Mouse (Mus musculus): ENCODE measurements around the gene Pop7. TPM values are rescaled to one million over a fixed set of nuclear protein-coding genes. Genes with fewer than 3 reads are reported as not detected.
A peak's percentile ranks its signal among the peaks of the same experiment; 100 is the strongest.

Pop7 gene
- polyA plus RNA-seq (2017; shearing (Covaris generic)) = 10 to 100 TPM; 60.7 to 66.2 TPM

DNA sequence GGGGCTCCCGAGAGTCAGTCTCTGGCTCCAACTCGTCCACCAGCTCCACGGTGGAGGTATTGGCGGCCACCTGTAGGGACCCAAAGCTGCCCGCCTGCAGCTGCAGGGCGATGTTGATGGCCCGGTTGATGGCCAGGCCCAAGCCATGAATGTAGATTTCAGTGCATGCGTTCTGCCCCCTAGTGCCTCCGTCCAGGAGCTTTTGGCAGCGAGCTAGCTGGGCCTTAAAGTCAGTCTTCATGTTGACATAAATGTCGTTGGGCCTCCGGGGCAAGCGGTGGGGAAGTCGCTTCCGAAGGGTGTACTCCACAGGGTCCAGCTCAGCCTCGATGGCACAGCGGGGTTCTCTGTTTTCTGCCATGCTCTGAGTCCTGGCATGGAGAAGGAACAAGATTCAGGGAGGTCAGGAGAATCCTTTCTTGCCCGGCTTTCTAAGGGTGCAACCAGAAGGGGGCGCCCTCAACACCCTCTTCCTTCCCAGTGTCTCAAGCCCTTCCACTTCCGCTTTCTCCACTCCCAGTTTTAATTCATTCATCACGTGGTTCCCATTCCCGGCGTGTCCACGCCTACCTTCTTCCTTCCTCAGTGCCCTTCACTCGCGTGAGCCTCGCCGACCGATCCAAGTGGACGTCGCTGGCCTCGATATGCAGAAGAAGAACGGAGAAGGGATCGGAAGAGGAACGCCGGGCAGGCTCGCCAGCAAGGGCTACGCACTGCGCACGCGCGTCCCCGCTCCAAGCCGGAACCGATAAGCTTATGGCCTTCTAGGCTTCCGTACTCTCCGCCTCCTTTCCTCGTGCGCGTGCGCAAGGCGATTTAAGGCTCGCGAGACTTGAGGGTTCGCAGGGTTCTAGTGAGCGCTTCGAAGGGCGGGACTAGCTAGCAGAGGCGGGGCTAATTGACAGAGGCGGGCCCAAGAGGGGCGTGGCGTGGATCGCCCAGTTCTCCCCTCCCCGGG is at the start of gene Pop7:
Gene Pop7, minus strand, starts transcription at position 810 of the 958 bp plus-strand sequence.
- ATAC-seq = peak; percentile 94

DNA sequence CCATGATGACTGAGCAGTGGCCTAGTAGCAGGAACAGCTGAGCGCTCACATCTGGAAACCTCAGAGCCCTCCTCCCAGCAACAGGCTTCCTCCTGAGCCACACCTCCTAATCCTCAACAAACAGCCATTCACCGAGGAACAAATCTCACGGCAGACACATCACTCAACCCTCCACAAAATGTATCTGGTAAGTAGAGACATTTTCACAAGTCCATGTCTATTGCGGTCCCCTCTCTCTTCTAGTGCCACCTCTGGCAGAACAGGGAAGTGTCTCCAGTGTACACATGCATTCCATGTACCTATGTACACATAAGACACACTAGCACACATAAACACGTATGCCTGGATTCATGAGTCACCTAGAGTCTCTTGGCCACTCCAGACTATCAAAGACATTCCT is 48.8 kb upstream of the Pop7 start:
- no peak for ATAC-seq

DNA sequence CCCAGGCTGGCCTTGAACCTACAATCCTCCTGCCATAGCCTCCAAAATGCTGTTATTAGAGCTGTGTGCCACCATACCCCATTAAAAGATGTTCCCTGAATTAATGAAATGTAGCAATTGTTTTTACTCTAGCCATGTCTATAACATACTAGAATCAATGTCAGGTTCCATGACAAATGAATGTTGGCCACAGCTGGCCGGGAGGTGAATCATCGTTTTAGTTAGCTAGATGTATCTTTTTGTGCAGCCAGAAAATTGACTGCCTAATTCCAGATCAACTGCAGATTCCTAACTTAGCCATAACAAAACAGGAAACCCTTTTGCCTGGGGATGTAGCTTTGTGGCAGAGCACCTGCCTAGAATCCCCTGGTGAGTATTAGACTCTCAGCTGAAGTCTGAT is 47.5 kb upstream of the Pop7 start:
- ATAC-seq = no peak

DNA sequence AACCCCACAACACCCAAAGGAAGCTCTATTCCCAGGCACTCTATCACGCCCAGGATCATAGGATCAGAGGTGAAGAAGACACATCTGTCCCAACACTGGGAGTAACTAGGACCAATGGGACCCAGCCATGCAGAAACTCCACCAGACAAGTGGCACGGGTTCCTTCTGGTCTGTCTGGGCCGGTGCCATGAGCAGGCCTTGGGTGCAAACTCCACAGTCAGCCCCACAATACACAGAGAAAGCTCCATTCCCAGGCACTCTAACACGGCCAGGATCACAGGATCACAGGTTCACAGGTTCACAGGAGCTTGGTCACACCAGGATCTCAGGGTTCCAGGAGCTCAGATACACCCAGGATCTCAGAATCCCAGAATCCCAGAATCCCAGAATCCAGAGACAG is 43.3 kb upstream of the Pop7 start:
- no peak for ATAC-seq

DNA sequence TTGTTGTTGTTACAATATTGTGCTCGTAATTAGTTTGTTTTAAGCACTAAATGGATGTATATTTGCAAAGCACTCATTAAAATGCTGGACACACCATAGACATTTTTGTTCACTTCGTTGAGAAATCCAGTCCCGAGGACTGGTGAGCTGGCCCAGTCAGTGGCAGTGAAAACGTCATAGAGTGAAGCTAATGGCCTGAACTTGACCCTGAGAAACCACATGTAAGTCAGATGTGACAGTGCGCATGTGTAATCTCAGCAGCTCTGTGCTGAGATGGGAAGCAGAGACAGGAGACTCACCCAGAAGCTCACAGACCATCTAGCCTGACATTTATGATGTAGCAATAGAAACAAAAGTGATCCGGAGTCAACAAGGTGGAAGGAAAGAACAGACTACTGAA is 42.6 kb upstream of the Pop7 start:
- ATAC-seq = no peak

DNA sequence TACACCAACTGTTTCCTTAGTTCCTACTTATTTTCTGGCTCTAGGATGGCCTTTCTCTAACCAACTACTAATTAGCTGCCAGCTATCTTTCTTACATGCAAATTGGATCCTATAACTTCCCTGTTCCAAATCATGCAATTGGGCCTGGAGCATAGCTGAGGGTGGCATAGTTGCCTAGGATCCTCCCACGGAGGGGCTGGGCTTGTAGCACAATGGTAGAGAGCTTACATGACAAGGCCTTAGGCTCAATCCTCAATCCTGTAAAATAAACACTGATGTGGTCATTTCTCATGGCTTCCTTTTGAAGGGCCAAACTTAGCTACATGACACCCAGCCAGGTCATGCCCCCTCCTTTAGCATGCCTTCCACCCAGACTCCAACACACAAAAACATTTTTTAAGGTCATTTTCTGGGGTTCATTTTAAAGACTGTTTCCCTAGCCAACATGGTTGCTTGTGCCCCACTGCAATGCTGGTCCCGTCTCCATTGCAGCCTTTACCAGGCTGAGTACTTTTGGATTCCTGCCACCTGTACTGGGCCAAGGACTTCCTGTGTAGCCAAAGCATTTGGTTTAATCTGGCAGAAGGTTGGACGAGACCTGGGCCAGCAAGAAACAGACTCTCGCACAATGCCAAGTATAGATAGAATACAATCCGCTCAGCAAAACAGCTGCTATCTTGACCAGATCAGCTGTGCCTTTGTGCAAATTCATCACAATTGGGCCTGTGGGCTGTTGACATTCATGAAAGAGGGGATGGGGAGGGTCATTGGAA is 39.6 kb upstream of the Pop7 start:
- no peak for ATAC-seq

DNA sequence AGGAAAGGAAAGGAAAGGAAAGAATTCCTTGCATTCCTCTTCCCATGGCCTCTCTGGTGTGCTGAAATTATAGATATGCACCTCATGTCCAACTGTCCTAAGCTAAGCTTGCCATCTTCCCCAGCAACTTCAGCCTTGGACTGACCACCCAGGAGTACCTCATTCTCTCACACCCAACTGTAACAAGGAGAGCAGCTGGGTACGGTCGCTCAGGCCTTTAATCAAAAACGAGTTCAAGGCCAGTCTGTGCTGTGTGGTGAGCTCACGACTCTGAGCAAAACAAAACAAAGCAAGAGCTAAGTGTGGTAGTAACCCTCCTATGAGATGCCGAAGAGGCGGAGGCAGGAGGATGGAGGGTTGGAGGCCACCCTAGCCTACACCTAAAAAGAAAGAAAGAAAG is 38.7 kb upstream of the Pop7 start:
- no peak for ATAC-seq

DNA sequence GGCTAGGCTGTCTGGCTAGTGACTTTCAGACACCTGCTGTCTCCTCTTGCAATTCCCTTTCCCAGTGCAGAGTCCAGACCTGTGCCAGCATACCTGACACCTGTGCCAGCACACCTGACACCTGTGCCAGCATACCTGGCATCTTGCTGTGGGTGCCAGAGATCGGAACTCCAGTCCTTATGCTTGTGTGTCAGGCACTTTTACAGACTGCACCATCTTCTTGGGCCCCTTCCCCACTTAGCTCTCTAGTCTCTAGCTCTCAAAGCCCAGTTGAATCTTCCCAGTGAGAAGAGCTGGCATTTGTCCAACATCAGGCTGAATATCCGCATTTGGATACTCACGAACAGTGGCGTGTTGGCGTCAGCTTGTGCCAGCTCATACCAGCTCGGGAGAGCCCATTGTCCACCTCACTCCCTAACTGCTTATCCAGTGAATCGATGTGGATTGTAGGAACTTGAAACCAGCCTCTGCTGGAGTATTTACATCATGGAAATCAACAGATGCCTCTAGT is 37.0 kb upstream of the Pop7 start:
- ATAC-seq = no peak

DNA sequence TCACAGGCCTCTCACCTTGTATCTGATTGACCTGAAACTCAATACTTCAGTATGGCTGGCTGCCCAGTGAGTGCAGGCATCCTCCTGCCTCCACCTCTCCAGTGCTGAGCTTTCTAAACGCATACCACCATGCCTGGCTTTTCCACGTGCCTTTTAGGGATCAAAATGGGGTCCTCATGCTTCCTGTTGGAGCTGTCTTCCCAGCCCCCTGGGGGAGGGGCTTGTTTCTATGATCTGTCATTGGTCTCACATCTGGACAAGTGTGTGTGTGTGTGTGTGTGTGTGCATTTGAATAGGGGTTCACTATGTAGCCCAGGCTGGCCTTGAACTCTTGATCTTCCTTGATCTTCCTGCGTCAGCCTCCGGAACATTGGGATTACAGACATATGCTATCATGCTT is 35.1 kb upstream of the Pop7 start:
- ATAC-seq = no peak

DNA sequence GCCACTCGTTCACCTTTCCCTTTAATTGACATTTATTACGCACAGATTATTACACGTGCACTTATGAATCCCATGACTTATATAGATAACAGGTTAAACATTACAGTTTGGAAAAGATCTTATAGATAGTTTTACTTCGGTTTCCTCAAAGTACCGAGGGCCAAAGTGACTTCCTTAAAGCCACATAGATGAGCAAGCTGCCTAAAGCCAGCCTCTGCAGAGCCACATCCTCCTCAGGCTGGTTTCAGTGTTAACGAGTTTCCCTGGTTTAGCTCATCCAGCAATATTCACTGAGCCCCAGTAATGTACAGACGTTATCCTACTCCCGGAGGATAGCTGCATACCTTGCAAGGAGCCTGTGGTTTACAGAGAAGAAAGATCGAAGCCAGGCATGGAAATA is 33.0 kb upstream of the Pop7 start:
- no peak for ATAC-seq

DNA sequence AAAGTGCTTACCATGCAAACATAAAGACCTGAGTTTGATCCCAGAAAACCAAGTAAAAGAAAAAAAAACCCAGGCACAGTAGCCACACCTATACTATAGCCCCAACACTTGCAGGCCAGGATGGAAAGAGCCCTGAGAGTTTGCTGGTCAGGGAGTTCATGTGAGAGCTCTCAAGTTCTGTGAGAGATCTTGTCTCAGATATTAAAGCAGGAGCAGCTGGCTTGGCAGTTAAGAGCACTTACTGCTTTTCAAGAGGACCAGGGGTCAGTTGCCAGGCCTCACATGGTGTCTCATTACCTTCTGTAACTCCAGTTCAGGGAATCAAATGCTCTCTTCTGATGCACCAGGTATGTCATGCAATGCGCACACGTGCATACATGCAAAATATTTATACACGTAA is 32.4 kb upstream of the Pop7 start:
- no peak for ATAC-seq

DNA sequence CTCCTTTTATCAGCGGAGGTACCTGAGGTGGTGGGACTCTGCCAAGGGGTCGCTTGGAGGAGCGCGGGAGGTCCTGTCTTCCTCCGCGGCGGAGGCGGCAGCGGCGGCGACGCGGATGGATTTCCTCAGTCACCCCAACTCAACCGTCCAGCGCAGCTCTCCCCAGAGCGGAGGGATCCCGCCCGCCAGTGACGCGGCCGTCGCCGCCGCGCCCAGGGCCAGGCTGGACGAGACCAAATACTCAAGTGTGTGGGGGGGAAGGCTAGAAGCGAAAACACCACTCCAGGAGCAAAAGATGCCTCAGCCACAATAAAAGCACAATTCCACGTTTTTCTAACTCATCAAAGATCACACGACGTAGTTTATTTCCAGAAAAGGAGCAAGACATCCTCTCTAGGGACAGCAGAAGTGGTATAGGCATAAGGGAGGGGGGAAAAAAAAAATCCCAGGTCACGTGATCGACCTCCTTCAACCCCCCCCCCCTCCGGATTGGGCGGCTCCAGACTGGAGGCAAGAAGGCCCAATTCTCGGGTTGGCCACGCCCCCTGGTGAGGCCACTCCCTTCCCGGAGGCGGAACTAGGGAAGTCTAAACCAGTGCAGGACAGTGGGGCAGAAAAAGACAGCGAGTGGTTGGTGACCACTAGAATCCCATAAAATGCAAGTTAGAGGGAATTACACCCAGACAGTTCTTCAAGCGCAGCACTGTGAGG is 31.0 kb upstream of the Pop7 start, which contains the start of the genes Epo and Gnb2:
Gene Epo, minus strand, starts transcription at position 126 of the 711 bp plus-strand sequence.
Gene Gnb2, minus strand, starts transcription at position 394 of the 711 bp plus-strand sequence.
- peak; percentile 68 for ATAC-seq

DNA sequence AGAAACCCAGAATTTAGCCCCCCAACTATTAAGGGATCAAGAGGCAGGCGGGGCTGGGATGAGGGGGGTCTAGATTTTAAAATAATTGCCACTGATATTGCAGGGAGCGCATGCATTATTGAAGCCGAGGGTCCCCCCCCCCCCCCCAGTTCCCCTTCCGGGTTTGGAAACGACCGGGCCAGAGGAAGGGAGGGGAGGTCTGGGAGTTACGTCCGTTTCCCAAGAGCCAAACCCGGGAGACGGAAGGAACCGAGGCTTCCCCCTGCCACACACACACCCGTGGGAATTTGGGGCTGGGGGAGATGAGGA is 30.4 kb upstream of the Pop7 start:
- no peak for ATAC-seq

DNA sequence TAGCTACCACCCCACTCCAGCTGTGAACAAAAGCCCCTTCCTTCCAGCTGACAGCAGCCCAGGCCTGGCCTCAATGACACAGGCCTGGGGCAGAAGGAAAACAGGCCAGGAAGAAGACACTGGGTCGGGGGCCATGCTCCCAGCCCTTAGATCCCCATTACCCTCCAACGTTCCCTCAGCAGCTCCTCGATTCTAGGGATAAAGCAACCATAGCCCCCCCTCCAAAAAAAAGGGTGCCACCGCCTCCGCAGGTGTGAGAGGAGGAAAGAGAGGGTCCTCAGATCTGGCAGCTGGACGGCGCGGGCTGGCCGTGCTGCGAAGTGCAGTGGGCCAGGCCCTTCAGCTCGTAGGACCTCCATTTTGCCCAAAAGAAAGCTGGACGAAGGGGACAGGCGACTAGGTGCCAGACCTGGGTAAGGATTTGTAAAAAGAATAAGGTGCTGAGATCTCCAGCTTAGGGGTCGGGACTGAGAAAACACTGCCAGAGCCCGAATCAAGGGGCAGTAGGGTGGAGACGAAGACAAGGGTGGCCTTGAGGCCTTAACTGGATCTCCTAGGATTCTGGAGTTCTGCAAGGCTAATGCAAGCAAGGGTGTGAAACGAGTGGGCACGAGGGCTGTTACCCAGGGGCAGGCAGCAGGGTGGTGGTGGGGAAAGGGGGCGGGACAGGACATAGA is 30.0 kb upstream of the Pop7 start:
- no peak for ATAC-seq

DNA sequence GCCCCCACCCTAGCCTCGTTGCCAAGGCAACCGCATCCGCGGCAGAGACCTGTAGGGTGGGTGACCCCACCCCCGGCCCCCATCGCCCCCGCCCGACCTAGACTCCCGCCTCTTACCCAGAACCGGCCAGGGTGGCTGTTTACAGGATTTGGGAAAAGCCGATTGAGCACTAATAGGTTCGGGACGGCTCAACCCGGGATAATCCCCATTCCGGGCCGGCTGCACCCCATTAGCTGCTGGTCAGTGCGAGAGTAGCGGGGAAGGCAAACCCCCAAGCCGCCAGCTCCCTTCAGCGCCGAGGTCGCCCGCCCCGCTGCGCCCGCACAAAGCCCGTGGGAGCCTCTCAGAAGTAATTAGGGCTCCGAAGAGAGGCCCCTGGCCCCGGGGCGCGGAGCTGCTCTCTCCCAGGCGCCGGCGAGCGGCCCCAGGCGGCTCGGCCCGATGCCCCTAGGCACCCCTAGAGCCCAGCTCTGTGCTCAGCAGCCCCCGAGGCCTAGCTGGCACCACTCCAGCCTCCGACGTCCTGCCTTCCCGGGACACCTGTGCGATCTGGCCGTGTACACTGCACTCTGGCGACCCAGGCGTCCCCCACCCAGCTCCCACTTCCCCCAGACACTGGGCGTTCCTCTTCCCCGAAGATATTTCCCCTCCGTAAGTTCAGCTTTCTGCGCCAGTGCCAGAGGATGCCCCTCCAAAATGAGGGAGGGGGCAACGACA is 29.3 kb upstream of the Pop7 start:
- no peak for ATAC-seq

DNA sequence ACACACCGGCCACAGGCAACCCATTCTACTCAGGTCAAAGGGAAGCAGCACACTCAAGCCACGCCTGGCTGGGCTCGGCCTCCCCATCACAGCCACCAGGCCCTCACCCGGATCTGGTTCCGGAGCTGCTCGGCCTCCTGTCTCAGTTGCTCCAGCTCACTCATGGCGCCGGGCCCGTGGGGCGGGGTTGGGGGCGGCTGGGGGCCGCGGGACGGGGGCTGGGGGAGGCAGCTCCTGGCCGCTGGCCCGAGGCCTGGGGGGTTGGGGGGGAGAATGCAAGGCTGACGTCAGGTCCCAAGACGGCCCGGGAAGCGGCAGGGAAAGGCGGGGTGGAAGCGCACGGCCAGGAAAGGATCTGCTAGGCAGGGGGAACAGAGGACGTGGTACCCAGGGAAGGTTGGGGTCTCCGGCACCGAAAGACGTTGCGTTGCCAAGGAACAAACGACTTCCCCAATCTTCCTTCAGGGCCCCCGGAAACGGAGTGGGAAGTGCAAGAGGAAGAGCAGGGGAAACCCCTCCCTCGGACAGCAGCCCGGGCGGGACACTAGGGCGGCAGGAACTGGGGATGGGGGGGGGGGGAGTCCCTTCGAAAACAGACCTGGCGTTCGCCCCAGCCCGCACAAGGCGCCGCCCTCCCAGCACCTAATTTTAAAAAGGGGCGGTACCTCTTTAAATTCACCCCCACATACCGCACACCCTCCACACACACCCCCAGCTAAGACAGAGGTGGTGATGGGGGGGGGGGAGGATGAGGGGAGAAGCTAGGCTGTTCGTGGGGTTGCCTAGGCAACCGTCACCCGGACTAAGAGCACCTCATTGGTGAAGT is 28.5 kb upstream of the Pop7 start:
- ATAC-seq = peak; percentile 37

DNA sequence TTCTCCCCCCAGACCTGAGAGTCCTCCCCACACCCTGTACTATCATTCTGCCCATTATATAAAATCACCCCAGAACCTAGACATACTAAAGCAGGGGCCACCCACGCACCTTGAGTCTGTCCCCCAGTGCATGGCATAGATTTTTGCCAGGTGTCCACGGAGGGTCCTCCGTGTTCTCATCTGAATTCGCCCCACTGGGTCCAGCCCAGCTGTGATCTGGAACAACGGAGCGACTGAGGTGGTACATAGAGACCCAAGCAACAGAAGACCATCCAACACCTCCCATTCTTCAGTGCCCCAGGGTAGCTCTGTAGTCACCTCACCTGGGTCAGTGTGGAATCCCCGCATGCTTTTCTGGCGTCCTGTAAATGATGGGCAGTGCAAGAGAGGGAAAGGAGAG is 27.8 kb upstream of the Pop7 start:
- no peak for ATAC-seq

DNA sequence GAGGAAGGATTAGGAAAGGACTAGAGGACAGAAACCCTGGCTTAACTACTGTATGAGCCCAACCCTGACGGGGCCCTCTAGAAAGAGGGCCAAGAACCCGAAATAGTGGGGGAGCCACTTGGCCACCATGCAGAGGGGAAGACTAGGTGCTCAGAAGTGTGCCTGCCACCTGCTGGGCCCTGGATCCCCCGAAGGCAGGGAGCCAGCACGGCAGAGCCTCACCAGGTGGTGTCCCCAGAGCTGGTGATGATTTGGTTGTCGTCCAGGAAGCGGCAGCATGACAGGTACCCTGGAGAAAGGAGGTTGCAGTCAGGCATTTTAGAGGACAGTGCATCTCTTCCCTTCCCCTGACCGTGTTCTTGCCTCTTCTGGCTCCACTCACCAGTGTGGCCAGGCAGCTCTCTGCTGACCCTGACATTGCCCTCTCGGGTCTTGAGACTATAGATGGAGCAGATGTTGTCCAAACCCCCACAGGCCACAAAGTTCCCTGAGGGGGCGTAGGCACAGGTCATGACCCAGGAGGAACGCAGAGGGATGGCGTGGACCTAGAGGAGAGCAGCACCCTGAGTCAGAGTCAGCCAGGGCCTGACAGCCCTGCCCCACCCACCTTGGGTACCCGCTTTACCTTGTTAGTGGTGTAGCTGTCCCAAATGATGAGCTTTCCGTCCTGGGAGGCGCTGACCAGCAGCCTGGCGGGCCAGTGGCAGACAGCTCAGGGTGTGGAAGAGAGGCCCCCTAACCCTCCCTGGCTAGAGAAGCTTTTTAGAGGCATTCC is 27.1 kb upstream of the Pop7 start:
- ATAC-seq = no peak

DNA sequence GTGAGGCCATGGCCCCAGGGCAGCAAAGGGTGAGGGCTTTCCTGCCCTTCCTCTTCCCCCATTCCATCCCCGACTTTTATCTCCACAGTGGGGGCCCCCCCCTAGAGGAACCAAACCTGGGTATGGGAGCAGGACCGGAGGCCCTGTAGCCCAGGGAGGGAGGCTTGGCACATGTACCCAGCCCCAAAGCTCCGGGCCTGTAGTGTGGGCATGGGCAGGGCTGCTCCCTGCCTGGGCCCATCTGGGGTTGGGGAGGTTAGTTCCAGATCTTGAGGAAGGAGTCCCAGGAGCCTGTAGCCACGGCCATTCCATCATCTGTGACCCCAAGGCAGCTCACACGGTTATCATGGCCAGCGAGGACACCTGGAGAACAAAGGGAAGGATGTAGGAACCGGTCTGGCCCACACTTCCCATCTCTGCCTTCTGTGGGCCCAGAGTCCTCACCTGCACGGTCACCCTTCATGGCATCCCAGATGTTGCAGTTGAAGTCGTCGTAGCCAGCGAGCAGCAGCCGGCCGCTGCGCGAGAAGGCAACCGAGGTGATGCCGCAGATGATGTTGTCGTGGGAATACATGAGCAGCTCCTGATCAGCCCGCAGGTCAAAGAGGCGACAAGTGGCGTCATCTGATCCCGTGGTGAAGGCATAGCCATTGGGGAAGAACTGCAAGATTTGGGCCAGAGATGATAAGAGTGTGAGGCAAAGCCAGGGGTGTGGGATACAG is 26.1 kb upstream of the Pop7 start:
- ATAC-seq = no peak

Data from activated CD4-positive, CD25-positive, alpha-beta regulatory T cell, adult 4 months (primary cell).